Mouse (Mus musculus) intestine, embryonic 15.5 days (tissue): ENCODE measurements around the gene Trappc6a. TPM values are rescaled to one million over a fixed set of nuclear protein-coding genes. Genes with fewer than 3 reads are reported as not detected.
A peak's percentile ranks its signal among the peaks of the same experiment; 100 is the strongest.

Source experiments
- ATAC-seq: fragments of 200-750 bp; cut with Nextera tagmentation; 2 replicates; pipeline ENCODE4 v1.8.0; 2017; ENCODE audit warnings: moderate TSS enrichment, moderate library complexity
- H3K27ac ChIP-seq: fragments of 300-500 bp; sonication (generic); 2 replicates; pipeline ENCODE4 v1.5.1; 2015; ENCODE audit warnings: mild to moderate bottlenecking, inconsistent platforms
- H3K27me3 ChIP-seq: fragments of 300-500 bp; sonication (generic); replicated peaks from 2 replicates; pipeline ENCODE4 v1.6.1; 2015; ENCODE audit warnings: inconsistent platforms
- H3K36me3 ChIP-seq: fragments of 300-500 bp; sonication (generic); 2 replicates; pipeline ENCODE4 v1.6.1; 2015; ENCODE audit warnings: inconsistent platforms
- H3K4me1 ChIP-seq: fragments of 300-500 bp; sonication (generic); replicated peaks from 2 replicates; pipeline ENCODE4 v1.6.1; 2015; ENCODE audit warnings: inconsistent platforms
- H3K4me2 ChIP-seq: fragments of 300-500 bp; sonication (generic); replicated peaks from 2 replicates; pipeline ENCODE4 v1.6.1; 2015; ENCODE audit warnings: mild to moderate bottlenecking, inconsistent platforms
- H3K4me3 ChIP-seq: fragments of 300-500 bp; sonication (generic); replicated peaks from 2 replicates; pipeline ENCODE4 v1.5.1; 2015; ENCODE audit warnings: inconsistent platforms
- H3K9ac ChIP-seq: fragments of 300-500 bp; sonication (generic); 2 replicates; pipeline ENCODE4 v1.6.1; 2015; ENCODE audit warnings: inconsistent platforms
- H3K9me3 ChIP-seq: fragments of 300-500 bp; sonication (generic); 2 replicates; pipeline ENCODE4 v1.6.1; 2016; ENCODE audit warnings: inconsistent platforms
- WGBS: fragments of 180-500 bp; shearing (Covaris S2); methylation state at CpG from one replicate; pipeline ENCODE4 v1.1.7; 2015; 5-methylcytosine and 5-hydroxymethylcytosine counted together
- polyA plus RNA-seq: library from polyadenylated mRNA; unstranded; fragments of >200 nt; fragmentation: Nextera tagmentation; extraction: Ambion mirVana; gene quantifications from 2 replicates; pipeline ENCODE4 v1.2.1, GENCODE M21; 2015

The Trappc6a gene
- polyA plus RNA-seq, 1 experiment from 2014 or later = 124 TPM

DNA sequence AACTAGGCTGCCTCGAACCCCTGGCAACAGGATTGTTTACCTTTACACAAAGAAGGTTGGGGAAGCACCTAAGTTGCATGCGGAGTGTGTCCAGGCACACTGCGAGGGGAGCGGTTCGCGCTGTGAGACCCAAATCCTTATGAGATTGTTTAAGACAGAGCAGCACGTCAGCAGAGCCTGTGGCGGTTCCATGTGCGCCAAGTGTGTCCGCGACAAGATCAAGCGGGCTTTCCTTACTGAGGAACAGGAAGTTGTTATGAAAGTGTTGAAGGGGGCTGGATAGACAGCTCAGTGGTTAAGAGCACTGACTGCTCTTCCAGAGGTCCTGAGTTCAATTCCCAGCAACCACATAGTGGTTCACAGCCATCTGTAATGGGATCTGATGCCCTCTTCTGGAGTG is 39.9 kb upstream of the Trappc6a start:
- Histone ChIP-seq H3K4me1 (0 out of 2 replicates have a peak, but pooled peaks cover 8% of the 10 kb centered on the region), H3K4me2 (no peak overlapping the region), H3K27me3 (peaks cover 51% of the 10 kb centered on the region), H3K36me3 (no peaks in the 10 kb centered on the region), H3K4me3 (no peak overlapping the region), H3K9ac (no peak overlapping the region), H3K27ac (no peak overlapping the region), H3K9me3 (no peaks in the 10 kb centered on the region)
- WGBS = 66% methylated on average over 12 of the region's 12 CpGs
- ATAC-seq = no peak

DNA sequence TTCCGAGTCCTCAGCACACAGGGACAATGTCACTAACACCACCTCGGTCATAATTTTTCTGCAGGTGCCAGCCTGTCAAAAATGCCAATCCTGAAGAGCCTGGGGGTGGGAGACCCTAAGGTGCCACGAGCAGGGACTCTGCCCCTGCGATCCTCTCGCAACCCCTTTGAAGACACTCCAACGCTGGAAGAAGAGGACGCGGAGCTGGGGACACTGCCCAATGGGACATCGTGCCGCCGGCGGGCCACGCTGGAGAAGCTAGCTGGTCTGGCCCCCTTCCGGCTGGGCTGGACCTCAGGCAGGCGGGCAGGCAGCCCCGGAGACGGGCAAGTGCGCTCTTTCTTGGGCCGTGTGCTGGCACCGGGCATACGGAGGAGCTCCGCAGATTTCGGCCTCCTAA is 38.8 kb upstream of the Trappc6a start:
- Histone ChIP-seq H3K27me3 (peaks cover 57% of the 10 kb centered on the region), H3K36me3 (no peaks in the 10 kb centered on the region), H3K4me2 (no peak overlapping the region), H3K9ac (no peak overlapping the region), H3K9me3 (no peaks in the 10 kb centered on the region), H3K4me1 (0 out of 2 replicates have a peak, but pooled peaks cover 9% of the 10 kb centered on the region), H3K27ac (no peak overlapping the region), H3K4me3 (no peak overlapping the region)
- WGBS = 25% methylated on average over 23 of the region's 23 CpGs
- ATAC-seq = no peak

DNA sequence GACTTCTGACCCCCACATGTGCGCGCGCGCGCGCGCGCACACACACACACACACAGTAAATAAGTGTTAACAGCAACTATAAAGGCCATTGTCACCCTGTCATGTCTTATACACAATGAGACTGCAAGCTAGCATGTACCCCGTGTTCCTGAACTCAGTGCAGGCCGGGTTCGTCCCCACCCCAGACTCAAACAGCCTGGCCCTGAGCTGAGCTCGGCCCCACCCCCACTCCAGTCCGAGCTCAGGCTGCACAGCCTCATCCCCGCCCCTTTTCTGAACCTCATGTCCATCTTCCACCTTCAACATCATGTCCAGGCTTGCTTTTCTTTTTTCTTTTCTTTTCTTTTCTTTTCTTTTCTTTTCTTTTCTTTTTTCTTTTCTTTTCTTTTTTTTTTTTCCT is 37.9 kb upstream of the Trappc6a start:
- ATAC-seq = no peak
- WGBS = 16% methylated on average over 14 of the region's 14 CpGs
- Histone ChIP-seq H3K4me2 (peak overlapping the region; percentile 26; the same call in 1 of the 2 replicates), H3K27me3 (peaks cover 62% of the 10 kb centered on the region), H3K4me3 (no peak overlapping the region), H3K9ac (no peak overlapping the region), H3K9me3 (no peaks in the 10 kb centered on the region), H3K4me1 (0 out of 2 replicates have a peak, but pooled peaks cover 3% of the 10 kb centered on the region), H3K36me3 (no peaks in the 10 kb centered on the region), H3K27ac (no peak overlapping the region)

DNA sequence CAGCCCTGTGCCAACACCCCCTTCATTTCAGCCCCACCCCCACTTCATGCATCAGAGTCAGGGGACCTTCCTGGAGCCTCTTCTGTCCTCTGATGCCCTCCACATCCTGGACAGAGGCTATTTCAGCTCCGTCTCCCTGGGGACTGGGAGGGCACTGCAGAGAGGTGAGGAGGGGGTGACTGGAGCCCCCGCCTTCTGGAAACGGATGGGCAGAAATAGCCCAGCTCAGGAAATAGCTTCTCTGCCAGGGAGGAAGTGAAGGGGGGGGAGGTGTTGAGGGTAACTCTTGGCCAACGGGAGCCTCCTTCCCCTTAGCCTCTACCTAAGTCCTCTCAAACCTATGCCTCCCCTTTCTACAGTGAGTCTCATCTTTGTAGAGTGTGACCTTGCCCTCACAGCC is 35.8 kb upstream of the Trappc6a start:
- no peak overlapping the region for H3K4me2 ChIP-seq
- H3K4me1 ChIP-seq = 0 out of 2 replicates have a peak, but pooled peaks cover 3% of the 10 kb centered on the region
- WGBS = 36% methylated on average over 4 of the region's 4 CpGs
- no peak overlapping the region for H3K9ac ChIP-seq
- no peaks in the 10 kb centered on the region for H3K36me3 ChIP-seq
- no peaks in the 10 kb centered on the region for H3K9me3 ChIP-seq
- H3K4me3 ChIP-seq = no peak overlapping the region
- ATAC-seq = no peak
- peaks cover 61% of the 10 kb centered on the region for H3K27me3 ChIP-seq
- no peak overlapping the region for H3K27ac ChIP-seq

DNA sequence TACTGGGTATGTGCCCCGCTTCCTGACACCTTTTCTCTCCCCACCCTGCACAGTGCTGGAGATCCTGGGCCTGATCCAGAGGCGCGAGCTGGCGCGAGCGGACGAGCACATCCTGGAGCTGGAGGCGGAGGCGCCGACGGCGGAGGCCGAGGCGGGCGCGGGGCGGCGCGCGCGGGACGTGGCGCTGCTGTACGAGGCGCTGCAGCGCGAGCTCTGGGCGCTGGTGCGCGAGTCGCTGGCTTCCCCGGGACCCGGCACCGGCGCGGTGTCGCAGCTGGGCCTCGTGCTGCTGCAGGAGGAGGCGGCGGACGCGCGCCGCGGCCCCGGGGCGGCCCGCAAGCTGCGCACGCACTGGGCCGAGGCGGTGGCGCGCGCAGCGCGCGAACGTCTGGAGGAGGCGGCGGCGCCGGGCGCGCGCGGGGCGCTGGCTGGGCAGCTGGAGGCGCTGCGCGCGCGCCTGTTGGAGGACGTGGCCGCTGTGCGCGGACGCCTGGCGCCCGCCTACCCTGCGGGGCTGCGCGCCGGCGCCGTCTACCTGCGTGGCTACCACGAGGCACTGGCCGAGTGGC is 34.2 kb upstream of the Trappc6a start:
- Histone ChIP-seq H3K9me3 (no peaks in the 10 kb centered on the region), H3K4me3 (peak overlapping the region; percentile 57), H3K9ac (peak overlapping the region; percentile 54), H3K4me2 (peak overlapping the region; percentile 96), H3K27ac (peak overlapping the region; percentile 70), H3K27me3 (peaks cover 57% of the 10 kb centered on the region), H3K36me3 (no peaks in the 10 kb centered on the region), H3K4me1 (0 out of 2 replicates have a peak, but pooled peaks cover 3% of the 10 kb centered on the region)
- peak; percentile 92 for ATAC-seq
- whole genome bisulfite sequencing = under 1% methylated on average over 88 of the region's 89 CpGs

DNA sequence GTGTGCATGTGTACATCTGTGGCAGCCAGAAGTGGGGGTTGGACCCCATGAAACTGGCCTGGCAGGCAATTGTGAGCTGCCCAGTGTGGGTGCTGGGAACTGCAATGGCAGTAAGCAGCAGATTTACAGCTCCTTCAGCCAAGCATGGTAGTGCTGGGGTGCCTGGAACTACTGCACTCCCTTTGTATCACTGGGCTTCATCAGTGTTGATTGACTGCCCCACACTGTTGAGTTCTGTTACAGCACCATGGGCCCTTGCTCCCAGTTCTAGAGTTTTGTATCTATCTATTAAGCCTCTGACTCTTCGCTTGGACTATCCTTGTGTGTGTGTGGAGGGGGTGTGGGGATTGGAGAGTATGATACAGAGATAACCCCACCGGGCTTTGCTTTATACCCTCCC is 31.1 kb upstream of the Trappc6a start:
- no peak for ATAC-seq
- Histone ChIP-seq H3K9ac (no peak overlapping the region), H3K9me3 (no peaks in the 10 kb centered on the region), H3K36me3 (no peaks in the 10 kb centered on the region), H3K4me2 (no peak overlapping the region), H3K27me3 (peaks cover 30% of the 10 kb centered on the region), H3K4me1 (0 out of 2 replicates have a peak, but pooled peaks cover 3% of the 10 kb centered on the region), H3K27ac (no peak overlapping the region), H3K4me3 (no peak overlapping the region)
- WGBS = 60% methylated on average over 2 of the region's 2 CpGs

DNA sequence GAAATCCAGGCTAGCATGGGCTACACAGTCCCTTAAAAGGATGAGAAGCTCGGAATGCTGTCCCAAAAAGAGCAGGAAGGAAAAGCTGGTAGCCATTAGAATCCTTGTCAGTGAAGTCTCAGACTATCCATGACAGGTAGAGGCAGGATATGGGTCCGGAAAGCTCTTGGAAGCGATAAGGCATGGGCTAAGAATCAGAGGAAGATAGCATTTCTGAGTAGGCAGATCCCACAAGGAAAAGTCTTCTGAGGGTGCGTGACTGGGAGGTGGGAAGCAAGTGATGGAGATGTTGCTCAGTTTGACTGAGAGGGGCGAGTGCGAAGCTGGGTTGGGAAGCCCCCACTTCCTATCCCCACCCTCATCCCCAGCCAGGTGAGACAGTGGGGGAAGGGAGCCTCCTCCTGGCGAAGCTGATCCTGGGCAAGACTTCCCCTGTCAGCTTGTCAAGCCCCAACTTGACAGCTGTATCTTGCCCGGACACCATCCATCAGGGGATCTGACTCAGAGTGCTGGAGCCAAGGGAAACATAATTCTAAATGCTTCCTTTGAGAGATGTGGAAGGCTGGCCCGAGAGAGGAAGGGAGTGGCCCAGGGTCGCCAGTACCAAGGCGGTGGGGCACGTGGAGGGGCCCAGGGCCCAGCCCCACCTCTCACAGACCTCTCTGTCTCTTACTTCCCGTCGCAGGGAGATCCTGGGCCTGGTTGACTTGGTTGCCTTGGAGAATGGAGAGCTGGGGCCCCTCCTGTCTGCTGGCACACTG is 30.4 kb upstream of the Trappc6a start:
- no peak for ATAC-seq
- no peaks in the 10 kb centered on the region for H3K9me3 ChIP-seq
- no peak overlapping the region for H3K27ac ChIP-seq
- H3K36me3 ChIP-seq = no peaks in the 10 kb centered on the region
- no peak overlapping the region for H3K4me2 ChIP-seq
- H3K4me3 ChIP-seq = no peak overlapping the region
- H3K9ac ChIP-seq = no peak overlapping the region
- H3K4me1 ChIP-seq = 0 out of 2 replicates have a peak, but pooled peaks cover 3% of the 10 kb centered on the region
- whole genome bisulfite sequencing = 25% methylated on average over 14 of the region's 14 CpGs
- H3K27me3 ChIP-seq = peaks cover 23% of the 10 kb centered on the region

DNA sequence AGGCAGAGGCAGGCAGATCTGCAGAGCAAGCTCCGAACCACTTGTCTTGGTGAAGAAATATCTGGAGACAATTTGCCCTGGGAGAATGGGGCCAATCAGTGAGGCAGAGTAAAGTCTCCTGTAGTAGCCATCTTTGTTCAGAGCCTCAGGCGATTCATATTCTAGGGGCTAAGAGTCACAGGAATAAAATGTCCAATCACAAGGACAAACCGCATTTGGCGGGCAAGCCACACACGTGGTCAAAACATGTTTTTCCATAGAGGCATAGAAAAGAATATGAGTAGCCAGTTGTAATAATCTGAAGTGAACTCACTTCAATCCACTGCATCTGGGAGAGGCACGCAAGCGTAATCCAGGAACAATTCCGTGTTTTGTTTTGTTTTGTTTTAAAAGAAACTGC is 24.9 kb upstream of the Trappc6a start:
- 82% methylated on average over 8 of the region's 8 CpGs for WGBS
- Histone ChIP-seq H3K27ac (no peak overlapping the region), H3K36me3 (no peaks in the 10 kb centered on the region), H3K4me2 (no peak overlapping the region), H3K4me3 (no peak overlapping the region), H3K9ac (no peak overlapping the region), H3K4me1 (no peaks in the 10 kb centered on the region), H3K27me3 (peaks cover 9% of the 10 kb centered on the region), H3K9me3 (no peaks in the 10 kb centered on the region)
- no peak for ATAC-seq

DNA sequence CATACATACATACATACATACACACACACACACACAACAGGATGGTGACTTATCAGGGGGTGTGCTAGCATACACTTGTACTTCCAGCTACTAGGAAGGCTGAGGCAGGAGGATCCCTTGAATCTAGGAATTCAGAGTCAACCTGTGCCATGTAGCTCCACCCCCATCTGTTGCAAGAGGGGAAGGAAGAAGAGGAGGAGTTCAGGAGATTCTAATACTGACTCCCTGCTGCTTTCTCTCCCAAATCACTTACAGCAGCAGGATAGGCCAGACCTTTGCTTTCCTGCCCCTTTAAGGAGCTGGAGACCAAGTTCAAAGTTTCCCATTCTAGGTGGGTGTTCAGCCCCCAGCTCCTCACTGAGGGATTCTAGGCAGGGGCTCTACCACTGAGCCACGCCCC is 22.7 kb upstream of the Trappc6a start:
- Histone ChIP-seq H3K27ac (no peak overlapping the region), H3K4me3 (no peak overlapping the region), H3K4me1 (peaks cover 4% of the 10 kb centered on the region), H3K9me3 (no peaks in the 10 kb centered on the region), H3K27me3 (peaks cover 28% of the 10 kb centered on the region), H3K9ac (no peak overlapping the region), H3K36me3 (no peaks in the 10 kb centered on the region), H3K4me2 (no peak overlapping the region)
- ATAC-seq = no peak
- WGBS = 92% methylated on average over 1 of the region's 1 CpGs

DNA sequence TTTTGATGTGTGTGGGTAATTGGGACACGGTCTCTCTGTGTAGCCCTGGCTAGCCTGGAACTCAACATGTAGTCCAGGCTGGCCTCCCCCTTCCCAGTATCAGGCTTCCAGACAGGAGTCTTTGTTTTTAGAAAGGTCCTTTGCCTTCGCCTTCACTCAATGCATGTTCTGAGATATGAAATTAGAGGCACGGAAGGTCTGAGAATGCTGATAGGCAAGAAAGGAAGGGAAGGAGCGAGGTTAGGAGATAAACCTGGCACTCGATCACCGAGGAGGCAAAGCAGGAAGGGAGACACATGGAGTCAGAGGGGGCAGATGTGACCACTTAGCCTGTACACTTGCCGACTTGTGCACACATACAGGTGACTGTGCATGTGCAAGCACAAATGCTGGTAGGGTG is 21.6 kb upstream of the Trappc6a start:
- WGBS = 89% methylated on average over 7 of the region's 7 CpGs
- no peak overlapping the region for H3K4me3 ChIP-seq
- no peak for ATAC-seq

DNA sequence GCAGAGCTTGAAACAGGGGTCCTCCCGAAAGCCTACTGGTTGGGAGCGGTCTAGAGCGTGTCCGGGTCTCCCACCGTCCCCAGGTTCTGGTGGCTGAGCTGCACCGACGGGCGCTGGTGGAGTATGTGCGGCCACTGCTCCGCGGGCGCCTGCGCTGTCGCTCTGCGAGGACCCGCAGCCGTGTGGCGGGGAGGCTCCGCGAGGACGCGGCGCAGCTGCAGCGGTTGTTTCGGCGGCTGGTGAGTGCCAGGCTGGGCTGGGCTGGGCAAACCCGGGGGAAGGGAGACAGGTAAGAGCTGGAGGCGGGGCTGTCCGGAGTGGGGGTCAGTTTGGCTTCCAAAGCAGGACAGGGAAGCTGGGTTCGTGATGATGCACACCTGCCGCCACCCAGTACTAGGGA is 18.7 kb upstream of the Trappc6a start:
- no peaks in the 10 kb centered on the region for H3K9me3 ChIP-seq
- no peak overlapping the region for H3K9ac ChIP-seq
- H3K4me3 ChIP-seq = 0 out of 2 replicates have a peak overlapping the region, but pooled peaks have one; percentile 6
- WGBS = 11% methylated on average over 31 of the region's 31 CpGs
- peak overlapping the region; percentile 8; the same call in 1 of the 2 replicates for H3K4me2 ChIP-seq
- no peak for ATAC-seq
- H3K4me1 ChIP-seq = peaks cover 10% of the 10 kb centered on the region
- no peak overlapping the region for H3K27ac ChIP-seq
- H3K36me3 ChIP-seq = no peaks in the 10 kb centered on the region
- peaks cover 46% of the 10 kb centered on the region for H3K27me3 ChIP-seq

More for the DNA sequence above, 21.6 kb upstream of the Trappc6a start:
- Histone ChIP-seq H3K9ac (no peak overlapping the region), H3K27me3 (peaks cover 38% of the 10 kb centered on the region), H3K27ac (no peak overlapping the region), H3K4me2 (no peak overlapping the region), H3K4me1 (peaks cover 6% of the 10 kb centered on the region), H3K36me3 (no peaks in the 10 kb centered on the region), H3K9me3 (no peaks in the 10 kb centered on the region)

DNA sequence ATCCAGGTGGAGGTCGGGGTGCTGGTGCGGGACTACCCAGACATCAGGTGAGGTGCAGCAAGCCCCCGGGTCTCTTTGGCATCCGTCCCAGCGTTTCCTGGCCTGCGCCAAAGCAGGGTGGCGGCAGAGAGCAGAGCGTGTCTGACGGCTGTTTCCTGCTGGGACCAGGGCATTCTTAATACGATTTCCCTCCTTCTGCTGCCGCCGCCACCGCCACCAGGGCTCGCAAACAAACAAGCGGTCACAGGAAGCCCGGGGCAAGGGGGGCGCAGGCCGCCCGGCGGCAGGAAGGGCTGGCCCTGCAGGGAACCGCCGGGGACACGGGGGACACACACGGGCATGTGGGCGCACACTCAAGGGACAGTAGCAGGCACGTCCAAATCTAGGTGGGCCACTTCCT is 16.5 kb upstream of the Trappc6a start:
- WGBS = 3% methylated on average over 26 of the region's 26 CpGs
- Histone ChIP-seq H3K9me3 (no peaks in the 10 kb centered on the region), H3K27ac (no peak overlapping the region), H3K36me3 (no peaks in the 10 kb centered on the region), H3K4me2 (peak overlapping the region; percentile 56), H3K27me3 (peaks cover 46% of the 10 kb centered on the region), H3K4me3 (peak overlapping the region; percentile 23; the same call in 1 of the 2 replicates), H3K9ac (peak overlapping the region; percentile 37; the same call in 1 of the 2 replicates), H3K4me1 (peaks cover 10% of the 10 kb centered on the region)
- no peak for ATAC-seq
